Mouse (Mus musculus) limb, embryonic 14.5 days (tissue): ENCODE data around the gene Efna4. TPM values are rescaled to one million over a fixed set of nuclear protein-coding genes. Genes with fewer than 3 reads are reported as not detected.

Experiments used
- ATAC-seq: fragments of 200-750 bp; cut with Nextera tagmentation; 2 replicates; pipeline ENCODE4 v1.8.0; 2017; ENCODE audit warnings: low read depth, moderate number of reproducible peaks, moderate TSS enrichment; ENCODE audit not compliant: low FRiP score
- DNase-seq: peaks from one replicate; pipeline ENCODE4 v3.0.0-alpha.2; 2015; ENCODE audit warnings: low spot score
- H3K27ac ChIP-seq: fragments of 300-500 bp; sonication (generic); replicated peaks from 2 replicates; pipeline ENCODE4 v1.5.1; 2014; ENCODE audit warnings: low read depth, mild to moderate bottlenecking, low read length, moderate library complexity, mixed read lengths
- H3K27me3 ChIP-seq: fragments of 300-500 bp; sonication (generic); 2 replicates; pipeline ENCODE4 v1.6.1; 2014; ENCODE audit warnings: low read length, mixed read lengths; ENCODE audit not compliant: control insufficient read depth, insufficient read depth
- H3K36me3 ChIP-seq: fragments of 300-500 bp; sonication (generic); 2 replicates; pipeline ENCODE4 v1.6.1; 2014; ENCODE audit warnings: mild to moderate bottlenecking, low read length, moderate library complexity, mixed read lengths; ENCODE audit not compliant: control insufficient read depth, insufficient read depth
- H3K4me1 ChIP-seq: fragments of 300-500 bp; sonication (generic); 2 replicates; pipeline ENCODE4 v1.6.1; 2014; ENCODE audit warnings: antibody characterized with exemption, low read length, mixed read lengths; ENCODE audit not compliant: control insufficient read depth, insufficient read depth
- H3K4me2 ChIP-seq: fragments of 300-500 bp; sonication (generic); replicated peaks from 2 replicates; pipeline ENCODE4 v1.6.1; 2014; ENCODE audit warnings: low read depth, mild to moderate bottlenecking, low read length, moderate library complexity; ENCODE audit not compliant: severe bottlenecking
- H3K4me3 ChIP-seq: fragments of 300-500 bp; sonication (generic); replicated peaks from 2 replicates; pipeline ENCODE4 v1.5.1; 2014; ENCODE audit warnings: low read length
- H3K9ac ChIP-seq: fragments of 300-500 bp; sonication (generic); 2 replicates; pipeline ENCODE4 v1.6.1; 2014; ENCODE audit warnings: mild to moderate bottlenecking, low read depth, low read length, moderate library complexity; ENCODE audit not compliant: severe bottlenecking
- H3K9me3 ChIP-seq: fragments of 300-500 bp; sonication (generic); 2 replicates; pipeline ENCODE4 v1.6.1; 2016; ENCODE audit warnings: low read length; ENCODE audit not compliant: control insufficient read depth
- POLR2A ChIP-seq: fragments of 200-500 bp; IDR thresholded peaks from 2 replicates; pipeline ENCODE4 v1.8.0; 2012; ENCODE audit warnings: inconsistent platforms, mild to moderate bottlenecking, moderate library complexity, borderline replicate concordance; ENCODE audit not compliant: insufficient read depth, insufficient read length; ENCODE audit errors: extremely low read depth
- WGBS: fragments of 180-500 bp; shearing (Covaris S2); extraction: QIAGEN DNeasy Blood & Tissue Kit; methylation state at CpG from one replicate; pipeline ENCODE4 v1.1.7; 2014; 5-methylcytosine and 5-hydroxymethylcytosine counted together
- polyA plus RNA-seq, 2 experiments: library from polyadenylated mRNA; depleted of rRNA in 1 of 2; stranded (reverse) in 1 of 2; unstranded in 1 of 2; fragments of >200 nt; fragmentation: Nextera tagmentation in 1 of 2; extraction: Ambion mirVana in 1 of 2; gene quantifications; 2 replicates each; pipeline versions ENCODE4 v1.2.1 to v1.2.3; 2012 to 2014

Efna4 gene
- polyA plus RNA-seq, 2 experiments, result 32.0 to 56.5 TPM

DNA sequence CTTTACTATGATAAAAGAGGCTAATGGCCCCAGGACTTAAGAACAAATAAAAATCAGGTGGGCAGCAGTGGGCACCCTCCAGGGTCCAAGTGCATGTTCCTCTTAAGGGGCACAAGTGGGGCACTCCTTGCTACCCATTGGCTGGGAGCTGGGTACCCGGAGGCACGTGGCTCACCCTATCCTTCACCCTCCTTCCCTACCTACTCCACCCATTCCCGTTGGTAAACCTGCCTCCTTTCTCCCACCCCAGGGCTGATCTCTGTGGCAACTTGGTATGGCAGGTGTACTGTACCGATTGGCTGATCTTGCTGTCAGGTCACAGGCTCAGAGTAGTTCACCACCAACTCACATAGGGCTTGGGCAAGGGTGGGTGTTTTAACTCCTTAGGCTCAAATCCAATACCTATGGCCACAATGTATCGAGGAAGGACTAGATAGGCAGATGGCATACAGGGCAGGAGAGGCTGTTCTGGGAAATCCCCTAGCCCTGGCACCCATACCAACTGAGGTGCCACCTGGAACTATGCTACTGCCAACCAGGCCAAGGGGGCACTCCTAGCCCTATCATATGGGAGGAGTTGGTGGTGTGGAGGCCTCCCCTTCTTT, 45.9 kb upstream of the Efna4 start:
- H3K4me1 ChIP-seq, result peaks cover 12% of the 10 kb centered on the region
- WGBS, result 87% methylated on average over 5 of the region's 5 CpGs

DNA sequence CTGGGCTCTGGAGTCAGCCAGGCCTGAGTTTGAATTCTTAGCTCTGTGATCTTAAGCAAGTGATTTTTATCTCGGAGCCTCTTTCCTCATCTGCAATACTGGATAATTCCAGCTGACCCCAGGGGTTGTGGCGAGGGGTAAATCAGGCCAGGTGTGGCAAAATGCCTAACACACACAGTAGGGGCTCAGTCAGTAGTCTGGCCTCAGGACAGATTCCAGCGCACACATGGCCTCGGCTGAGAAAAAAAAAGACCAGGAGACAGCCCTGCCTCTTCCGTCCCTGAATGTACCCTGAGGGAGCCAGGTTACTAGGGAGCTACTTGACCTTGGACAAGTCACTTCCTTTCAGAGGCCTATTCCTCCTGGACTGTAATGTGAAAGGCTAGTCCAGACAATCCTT, 45.1 kb upstream of the Efna4 start:
- 85% methylated on average over 5 of the region's 5 CpGs for WGBS
- H3K27ac ChIP-seq, result no peak overlapping the region
- no peak overlapping the region for H3K4me2 ChIP-seq
- H3K9ac ChIP-seq, result no peak overlapping the region
- H3K4me1 ChIP-seq, result peaks cover 17% of the 10 kb centered on the region
- H3K36me3 ChIP-seq, result no peaks in the 10 kb centered on the region
- no peak overlapping the region for H3K4me3 ChIP-seq
- no peak for TF ChIP-seq POLR2A
- no peaks in the 10 kb centered on the region for H3K9me3 ChIP-seq
- DNase-seq (no peak), ATAC-seq (no peak)
- no peaks in the 10 kb centered on the region for H3K27me3 ChIP-seq

More for the DNA sequence above, 45.9 kb upstream of the Efna4 start:
- Histone ChIP-seq H3K4me2 (no peak overlapping the region), H3K4me3 (no peak overlapping the region), H3K9me3 (no peaks in the 10 kb centered on the region), H3K27ac (no peak overlapping the region), H3K36me3 (no peaks in the 10 kb centered on the region), H3K9ac (no peak overlapping the region), H3K27me3 (no peaks in the 10 kb centered on the region)
- DNase-seq, result no peak
- ATAC-seq, result no peak
- TF ChIP-seq POLR2A, result no peak

- TF ChIP-seq POLR2A, result no peak
- no peak overlapping the region for H3K4me3 ChIP-seq
- H3K27me3 ChIP-seq, result no peaks in the 10 kb centered on the region
- H3K36me3 ChIP-seq, result no peaks in the 10 kb centered on the region
- H3K27ac ChIP-seq, result no peak overlapping the region
- DNase-seq, result no peak
- peaks cover 19% of the 10 kb centered on the region for H3K4me1 ChIP-seq
- no peak for ATAC-seq
- H3K4me2 ChIP-seq, result no peak overlapping the region
- no peak overlapping the region for H3K9ac ChIP-seq
- no peaks in the 10 kb centered on the region for H3K9me3 ChIP-seq
- WGBS, result 86% methylated on average over 9 of the region's 9 CpGs
These were observed 44.4 kb upstream of the Efna4 start for GRCm38 (mm10) chr3:89382033-89382882.

- Histone ChIP-seq H3K4me2 (no peak overlapping the region), H3K9me3 (no peaks in the 10 kb centered on the region), H3K9ac (no peak overlapping the region), H3K36me3 (no peaks in the 10 kb centered on the region), H3K27ac (no peak overlapping the region), H3K27me3 (no peaks in the 10 kb centered on the region), H3K4me1 (peaks cover 19% of the 10 kb centered on the region), H3K4me3 (no peak overlapping the region)
- 79% methylated on average over 11 of the region's 11 CpGs for whole genome bisulfite sequencing
- DNase-seq (no peak), ATAC-seq (no peak)
- no peak for TF ChIP-seq POLR2A
These were observed 43.4 kb upstream of the Efna4 start for GRCm38 (mm10) chr3:89381233-89381632.

GRCm38 (mm10) chr3:89380711-89381110, 42.9 kb upstream of the Efna4 start:
- ATAC-seq (no peak), DNase-seq (no peak)
- H3K27ac ChIP-seq, result no peak overlapping the region
- no peak overlapping the region for H3K4me3 ChIP-seq
- no peaks in the 10 kb centered on the region for H3K9me3 ChIP-seq
- peaks cover 19% of the 10 kb centered on the region for H3K4me1 ChIP-seq
- TF ChIP-seq POLR2A, result no peak
- H3K27me3 ChIP-seq, result no peaks in the 10 kb centered on the region
- 94% methylated on average over 18 of the region's 18 CpGs for WGBS
- H3K4me2 ChIP-seq, result no peak overlapping the region
- no peak overlapping the region for H3K9ac ChIP-seq
- H3K36me3 ChIP-seq, result no peaks in the 10 kb centered on the region
